Mouse (Mus musculus): ENCODE results near the gene Ear2. TPM values are rescaled to one million over a fixed set of nuclear protein-coding genes. Genes with fewer than 3 reads are reported as not detected.
"Not testable (repeated sequence)": the region's sequence is repeated elsewhere in the genome, so short reads cannot be mapped to it uniquely, and the experiment has no call there.

The Ear2 gene
- under 1 TPM in 1 of 2 experiments, not detected in 1; 0.76 TPM for total RNA-seq (2021)

- intact Hi-C loops (cut with DNase I); DNase-seq: not testable (repeated sequence)
Observed at GRCm38 (mm10) chr14:44102354-44102753, at the start of gene Ear2. Ear2 (plus strand) TSS chr14:44102654.

GRCm38 (mm10) chr14:44067879-44068278 lies 34.6 kb upstream of the Ear2 start:
- intact Hi-C loops (cut with DNase I); DNase-seq: not testable (repeated sequence)

GRCm38 (mm10) chr14:44070595-44070994 lies 31.9 kb upstream of the Ear2 start:
- not testable (repeated sequence) for DNase-seq

GRCm38 (mm10) chr14:44077785-44078341 lies 24.6 kb upstream of the Ear2 start:
- intact Hi-C loops (cut with DNase I) = not testable (repeated sequence)

More at GRCm38 (mm10) chr14:44070595-44070994, 31.9 kb upstream of the Ear2 start:
- intact Hi-C loops (cut with DNase I) = not testable (repeated sequence)

GRCm38 (mm10) chr14:44086588-44086987 lies 15.9 kb upstream of the Ear2 start:
- DNase-seq; intact Hi-C loops (cut with DNase I): not testable (repeated sequence)

More at GRCm38 (mm10) chr14:44077785-44078341, 24.6 kb upstream of the Ear2 start:
- not testable (repeated sequence) for DNase-seq

- DNase-seq; intact Hi-C loops (cut with DNase I): not testable (repeated sequence)
Observed at GRCm38 (mm10) chr14:44087535-44087934, 14.9 kb upstream of the Ear2 start.

- intact Hi-C loops (cut with DNase I) = not testable (repeated sequence)
Observed at GRCm38 (mm10) chr14:44091524-44091923, 10.9 kb upstream of the Ear2 start.

GRCm38 (mm10) chr14:44094445-44094844 lies 8.0 kb upstream of the Ear2 start:
- intact Hi-C loops (cut with DNase I); DNase-seq: not testable (repeated sequence)

More at GRCm38 (mm10) chr14:44091524-44091923, 10.9 kb upstream of the Ear2 start:
- DNase-seq = not testable (repeated sequence)

GRCm38 (mm10) chr14:44100030-44100429 lies 2.4 kb upstream of the Ear2 start:
- intact Hi-C loops (cut with DNase I); DNase-seq: not testable (repeated sequence)

- intact Hi-C loops (cut with DNase I) = no loop called here
- DNase-seq = no peak
Observed at GRCm38 (mm10) chr14:44110981-44111380, 8.5 kb downstream of the Ear2 start.

- intact Hi-C loops (cut with DNase I); DNase-seq: not testable (repeated sequence)
Observed at GRCm38 (mm10) chr14:44123551-44123950, 21.1 kb downstream of the Ear2 start, which contains the start of gene Gm3327. Gm3327 (plus strand) TSS chr14:44123851.

Other genes with a start within 250 kb of the Ear2 start
- not detected for gene Ear1, start 227.1 kb upstream of the Ear2 start, total RNA-seq (2021)
- not detected for gene Ear10, start 179.1 kb upstream of the Ear2 start, total RNA-seq (2021)
- under 1 TPM; 0.77 to 0.78 TPM for gene Gm8113, start 177.3 kb upstream of the Ear2 start, total RNA-seq (2021)
- gene Ang5, start 145.6 kb upstream of the Ear2 start, total RNA-seq (2021) = not detected
- gene Ang6, start 100.4 kb upstream of the Ear2 start, total RNA-seq (2021) = not detected
- gene Gm3327, start 21.2 kb downstream of the Ear2 start, total RNA-seq (2021) = not detected
- not detected for gene Gm8212, start 95.0 kb downstream of the Ear2 start, total RNA-seq (2021)
- gene 4930503E14Rik, start 110.6 kb downstream of the Ear2 start, total RNA-seq (2021) = not detected
- gene Gm8220, start 182.9 kb downstream of the Ear2 start, total RNA-seq (2021) = not detected
- not detected for gene Gm5930, start 235.9 kb downstream of the Ear2 start, total RNA-seq (2021)

All from left cerebral cortex, postnatal 4 days (tissue).